Mouse (Mus musculus) effector memory CD4-positive, alpha-beta T cell, adult 7 months (primary cell): ENCODE measurements around the gene Gm4301. TPM values are rescaled to one million over a fixed set of nuclear protein-coding genes. Genes with fewer than 3 reads are reported as not detected.

Experiments
- polyA plus RNA-seq: library from polyadenylated mRNA; unstranded; fragments of 100-300 nt; shearing (Covaris generic); gene quantifications from one replicate; pipeline ENCODE4 v1.2.1, GENCODE M21; 2017

Gene Gm4301
- polyA plus RNA-seq = 0.82 TPM

GRCm38 (mm10) chr10:100335376-100335775 is at the start of gene Gm4301:
TSS of gene Gm4301 (plus strand) at chr10:100335676.

GRCm38 (mm10) chr10:100340536-100340935 is 5.1 kb downstream of the Gm4301 start, which contains the start of gene Gm4302:
TSS of gene Gm4302 (plus strand) at chr10:100340836.

GRCm38 (mm10) chr10:100345672-100346071 is 10.2 kb downstream of the Gm4301 start, which contains the start of gene Gm4303:
TSS of gene Gm4303 (plus strand) at chr10:100345972.

GRCm38 (mm10) chr10:100350793-100351192 is 15.3 kb downstream of the Gm4301 start, which contains the start of gene Gm4305:
TSS of gene Gm4305 (plus strand) at chr10:100351093.

GRCm38 (mm10) chr10:100361038-100361437 is 25.6 kb downstream of the Gm4301 start, which contains the start of gene Gm4307:
TSS of gene Gm4307 (plus strand) at chr10:100361338.

GRCm38 (mm10) chr10:100382460-100382859 is 47.0 kb downstream of the Gm4301 start, which contains the start of gene Gm4312:
TSS of gene Gm4312 (minus strand) at chr10:100382560.

Other genes with a start within 250 kb of the Gm4301 start
- 0.61 TPM for gene Gm4302, start 5.2 kb downstream of the Gm4301 start, polyA plus RNA-seq
- not detected for gene Gm4303, start 10.3 kb downstream of the Gm4301 start, polyA plus RNA-seq
- not detected for gene Gm4305, start 15.4 kb downstream of the Gm4301 start, polyA plus RNA-seq
- gene Gm4307, start 25.7 kb downstream of the Gm4301 start, polyA plus RNA-seq = not detected
- gene Gm4312, start 46.9 kb downstream of the Gm4301 start, polyA plus RNA-seq = 0.82 TPM
- 3.2 TPM for gene Tmtc3, start 151.7 kb downstream of the Gm4301 start, polyA plus RNA-seq
- 3.0 TPM for gene Cep290, start 151.9 kb downstream of the Gm4301 start, polyA plus RNA-seq